Mouse (Mus musculus) embryonic facial prominence, embryonic 12.5 days (tissue): ENCODE data around the gene Enox1. TPM values are rescaled to one million over a fixed set of nuclear protein-coding genes. Genes with fewer than 3 reads are reported as not detected.

Source experiments
- ATAC-seq: fragments of 200-750 bp; cut with Nextera tagmentation; 2 replicates; pipeline ENCODE4 v1.8.0; 2017; ENCODE audit not compliant: insufficient number of reproducible peaks, insufficient read depth, low FRiP score, low TSS enrichment
- H3K27ac ChIP-seq: fragments of 300-500 bp; sonication (generic); 2 replicates; pipeline ENCODE4 v1.5.1; 2016; ENCODE audit warnings: mild to moderate bottlenecking
- H3K27me3 ChIP-seq: fragments of 300-500 bp; sonication (generic); 2 replicates; pipeline ENCODE4 v1.6.1; 2016; ENCODE audit warnings: mild to moderate bottlenecking, moderate library complexity
- H3K36me3 ChIP-seq: fragments of 300-500 bp; sonication (generic); 2 replicates; pipeline ENCODE4 v1.6.1; 2016; ENCODE audit warnings: mild to moderate bottlenecking
- H3K4me1 ChIP-seq: fragments of 300-500 bp; sonication (generic); 2 replicates; pipeline ENCODE4 v1.6.1; 2016
- H3K4me2 ChIP-seq: fragments of 300-500 bp; sonication (generic); replicated peaks from 2 replicates; pipeline ENCODE4 v1.6.1; 2016; ENCODE audit warnings: mild to moderate bottlenecking, moderate library complexity
- H3K4me3 ChIP-seq: fragments of 300-500 bp; sonication (generic); 2 replicates; pipeline ENCODE4 v1.5.1; 2016; ENCODE audit warnings: mild to moderate bottlenecking
- H3K9ac ChIP-seq: fragments of 300-500 bp; sonication (generic); 2 replicates; pipeline ENCODE4 v1.6.1; 2016; ENCODE audit warnings: mild to moderate bottlenecking, moderate library complexity
- H3K9me3 ChIP-seq: fragments of 300-500 bp; sonication (generic); 2 replicates; pipeline ENCODE4 v1.6.1; 2016; ENCODE audit warnings: mild to moderate bottlenecking, moderate library complexity
- WGBS: fragments of 180-500 bp; shearing (Covaris S2); methylation state at CpG from one replicate; pipeline ENCODE4 v1.1.7; 2016; 5-methylcytosine and 5-hydroxymethylcytosine counted together
- polyA plus RNA-seq: library from polyadenylated mRNA; unstranded; fragments of >200 nt; fragmentation: Nextera tagmentation; extraction: Ambion mirVana; gene quantifications from 2 replicates; pipeline ENCODE4 v1.2.1, GENCODE M21; 2016

Gene Enox1
- polyA plus RNA-seq, 1 experiment from 2014 or later: 20.0 TPM

DNA sequence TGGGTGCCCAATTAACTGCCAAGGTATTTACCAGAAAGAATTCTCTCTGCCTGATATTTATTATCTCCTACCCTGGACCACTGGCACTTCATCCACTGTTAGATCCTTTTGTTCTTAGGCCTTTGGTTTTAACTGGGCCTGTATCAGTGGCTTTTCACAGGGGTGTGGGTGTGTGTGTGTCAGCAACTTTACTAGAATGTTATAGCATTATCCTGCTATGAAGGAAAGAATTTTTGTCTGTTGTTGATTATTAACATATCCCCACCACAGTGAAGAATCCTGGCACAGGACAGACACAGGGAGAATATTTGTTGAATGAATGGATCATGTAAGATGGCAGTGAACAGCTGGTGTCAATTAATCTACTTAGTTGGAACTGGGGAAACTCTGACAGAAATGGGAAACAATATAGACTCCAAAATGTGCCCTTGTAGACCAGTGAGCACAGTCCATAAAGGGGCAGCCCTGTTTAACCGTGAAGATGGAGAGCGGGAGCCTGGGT, 40.9 kb downstream of the Enox1 start:
- no peak overlapping the region for H3K9ac ChIP-seq
- 47% methylated on average over 2 of the region's 2 CpGs for WGBS
- H3K4me2 ChIP-seq: no peak overlapping the region
- no peak overlapping the region for H3K4me3 ChIP-seq
- no peaks in the 10 kb centered on the region for H3K36me3 ChIP-seq
- no peak for ATAC-seq
- H3K9me3 ChIP-seq: no peaks in the 10 kb centered on the region
- H3K4me1 ChIP-seq: 0 out of 2 replicates have a peak, but pooled peaks cover 6% of the 10 kb centered on the region
- H3K27ac ChIP-seq: no peak overlapping the region; the same call in 1 of the 2 replicates
- H3K27me3 ChIP-seq: no peaks in the 10 kb centered on the region

DNA sequence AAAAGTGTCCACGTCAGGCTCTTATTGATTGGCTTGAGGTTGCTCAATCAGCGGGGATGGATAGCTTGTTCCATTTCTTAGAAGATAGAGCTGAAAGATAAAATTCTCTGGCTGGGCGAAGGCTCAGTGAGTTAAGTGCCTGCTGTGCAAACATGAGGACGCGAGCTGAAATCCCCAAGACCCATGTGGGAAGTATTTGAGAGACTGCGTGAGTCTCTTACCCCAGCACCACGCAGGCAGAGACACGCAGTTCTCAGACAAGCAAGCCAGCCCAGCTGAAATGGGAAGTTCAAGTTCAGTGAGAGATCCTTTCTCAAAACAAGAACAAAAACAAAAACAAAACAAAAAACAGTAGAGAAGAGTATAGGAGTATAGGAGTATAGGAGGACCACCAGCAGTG, 54.3 kb downstream of the Enox1 start:
- Histone ChIP-seq H3K4me1 (0 out of 2 replicates have a peak, but pooled peaks cover 3% of the 10 kb centered on the region), H3K27me3 (no peaks in the 10 kb centered on the region), H3K4me2 (no peak overlapping the region), H3K36me3 (no peaks in the 10 kb centered on the region), H3K9ac (no peak overlapping the region), H3K27ac (no peak overlapping the region), H3K9me3 (no peaks in the 10 kb centered on the region), H3K4me3 (no peak overlapping the region)
- ATAC-seq: no peak
- 77% methylated on average over 8 of the region's 8 CpGs for WGBS

DNA sequence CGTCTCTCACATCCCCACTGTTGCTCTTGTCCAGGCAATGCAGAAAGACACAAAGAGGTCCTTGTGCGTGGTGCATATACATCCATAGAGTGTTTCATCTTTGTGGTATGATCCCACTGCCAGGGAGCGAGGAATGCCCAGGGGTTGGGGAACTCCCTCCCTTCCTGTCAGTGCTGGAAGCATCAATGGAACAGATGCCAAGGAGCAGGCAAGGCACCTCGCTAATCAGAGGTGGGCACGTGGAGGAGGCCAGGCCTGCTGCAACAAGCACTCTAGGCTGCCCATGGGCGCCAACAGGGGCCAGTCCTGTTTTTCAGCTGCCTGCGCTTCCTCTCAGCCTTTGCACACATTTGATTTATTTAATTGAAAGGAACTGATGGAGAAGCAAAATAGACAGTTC, 56.6 kb downstream of the Enox1 start:
- no peak overlapping the region for H3K4me2 ChIP-seq
- no peak overlapping the region for H3K9ac ChIP-seq
- H3K27me3 ChIP-seq: no peaks in the 10 kb centered on the region
- no peak overlapping the region for H3K4me3 ChIP-seq
- no peaks in the 10 kb centered on the region for H3K9me3 ChIP-seq
- ATAC-seq: no peak
- H3K27ac ChIP-seq: no peak overlapping the region
- no peaks in the 10 kb centered on the region for H3K36me3 ChIP-seq
- 0 out of 2 replicates have a peak, but pooled peaks cover 3% of the 10 kb centered on the region for H3K4me1 ChIP-seq
- WGBS: 60% methylated on average over 7 of the region's 7 CpGs

DNA sequence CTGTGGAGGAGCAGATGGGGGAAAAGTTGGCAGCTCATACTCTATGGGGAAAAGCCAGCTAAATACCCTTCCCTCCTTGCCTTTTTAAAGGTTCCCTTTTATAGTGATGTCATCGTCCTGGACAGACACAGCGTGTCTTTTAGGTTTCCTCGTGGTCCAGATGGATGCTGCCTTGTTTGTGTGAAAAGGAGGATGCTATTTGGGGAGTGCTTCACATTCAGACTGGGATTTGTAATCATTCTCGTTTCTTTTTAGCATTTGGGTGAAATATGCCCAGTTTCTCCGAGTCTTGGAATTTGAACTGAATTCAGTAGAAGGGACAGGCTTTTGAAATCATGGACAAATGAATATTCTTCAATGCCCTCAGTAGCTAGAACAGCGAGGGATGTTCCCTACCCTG, 58.3 kb downstream of the Enox1 start:
- Histone ChIP-seq H3K4me3 (no peak overlapping the region), H3K27me3 (no peaks in the 10 kb centered on the region), H3K36me3 (no peaks in the 10 kb centered on the region), H3K27ac (no peak overlapping the region), H3K4me2 (no peak overlapping the region), H3K9ac (no peak overlapping the region), H3K4me1 (0 out of 2 replicates have a peak, but pooled peaks cover 3% of the 10 kb centered on the region), H3K9me3 (no peaks in the 10 kb centered on the region)
- ATAC-seq: no peak
- WGBS: 88% methylated on average over 6 of the region's 6 CpGs

DNA sequence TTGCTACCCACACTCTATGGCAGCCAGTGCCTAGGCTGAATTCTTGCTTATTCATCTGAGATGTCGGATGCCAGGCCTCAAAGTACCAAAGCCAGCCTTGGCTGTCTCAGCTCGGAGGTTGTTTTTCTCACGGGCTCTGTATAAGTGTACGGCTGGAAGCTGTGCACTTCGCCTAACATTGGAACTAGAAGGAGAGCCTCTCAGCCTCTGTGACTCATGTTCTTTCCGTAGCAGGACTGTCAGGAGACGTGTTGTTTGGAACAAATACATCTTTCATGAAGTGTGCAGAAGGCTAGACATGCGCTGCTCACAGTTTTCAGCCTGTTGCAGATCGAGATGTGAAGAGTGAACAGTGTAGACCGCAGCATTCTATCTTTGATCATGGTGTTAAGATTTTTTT, 68.8 kb downstream of the Enox1 start:
- no peak overlapping the region for H3K4me3 ChIP-seq
- no peak overlapping the region for H3K9ac ChIP-seq
- no peaks in the 10 kb centered on the region for H3K36me3 ChIP-seq
- H3K4me2 ChIP-seq: no peak overlapping the region
- no peak overlapping the region for H3K27ac ChIP-seq
- H3K27me3 ChIP-seq: no peaks in the 10 kb centered on the region
- H3K4me1 ChIP-seq: no peaks in the 10 kb centered on the region
- ATAC-seq: no peak
- WGBS: 92% methylated on average over 10 of the region's 10 CpGs
- no peaks in the 10 kb centered on the region for H3K9me3 ChIP-seq

DNA sequence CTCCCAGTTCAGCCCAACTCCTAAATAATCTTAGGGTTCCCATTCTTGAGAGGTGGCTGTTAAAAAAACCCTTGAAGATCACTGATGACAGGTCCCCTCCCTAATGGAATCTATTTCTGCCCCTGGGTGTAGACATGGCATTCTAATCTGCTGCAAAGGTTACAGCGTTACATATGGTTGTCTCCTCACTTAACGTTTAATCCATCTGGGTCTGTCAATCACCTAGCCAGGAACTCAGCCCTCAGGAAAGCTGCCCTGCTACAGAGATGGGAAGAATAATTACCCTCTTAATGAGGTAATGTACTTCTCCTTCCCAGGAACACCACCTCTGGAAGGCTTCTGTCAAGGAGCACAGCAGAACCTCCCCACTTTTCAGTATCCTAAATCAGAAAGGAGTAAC, 82.2 kb downstream of the Enox1 start:
- Histone ChIP-seq H3K27me3 (no peaks in the 10 kb centered on the region), H3K4me1 (peaks cover 4% of the 10 kb centered on the region; the same call in 1 of the 2 replicates), H3K36me3 (no peaks in the 10 kb centered on the region), H3K9ac (no peak overlapping the region), H3K27ac (no peak overlapping the region), H3K4me2 (no peak overlapping the region), H3K4me3 (no peak overlapping the region), H3K9me3 (no peaks in the 10 kb centered on the region)
- ATAC-seq: no peak
- 51% methylated on average over 2 of the region's 2 CpGs for WGBS

DNA sequence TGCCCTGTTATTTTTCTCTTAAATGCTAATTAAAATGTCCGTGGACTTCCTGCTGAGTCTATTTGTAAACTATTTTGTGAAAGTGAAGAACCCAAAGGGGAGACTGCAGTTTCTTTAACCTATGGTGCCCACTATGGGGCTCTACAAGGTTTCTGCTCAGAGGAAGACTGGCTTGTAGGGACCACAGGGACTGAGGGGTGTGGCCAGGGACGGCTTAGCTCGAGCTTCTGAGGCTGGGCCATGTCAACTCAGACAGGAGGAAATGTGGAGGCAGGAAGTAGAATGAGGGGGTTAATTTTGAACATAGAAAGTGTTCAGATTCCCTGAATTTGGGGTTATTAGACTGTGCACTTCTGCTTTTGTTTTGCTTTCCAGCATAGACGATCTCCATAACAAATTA, 82.8 kb downstream of the Enox1 start:
- H3K9ac ChIP-seq: no peak overlapping the region
- H3K4me1 ChIP-seq: peaks cover 4% of the 10 kb centered on the region; the same call in 1 of the 2 replicates
- H3K27ac ChIP-seq: no peak overlapping the region
- H3K27me3 ChIP-seq: no peaks in the 10 kb centered on the region
- H3K4me2 ChIP-seq: no peak overlapping the region
- no peak overlapping the region for H3K4me3 ChIP-seq
- no peak for ATAC-seq
- 33% methylated on average over 4 of the region's 4 CpGs for WGBS
- no peaks in the 10 kb centered on the region for H3K9me3 ChIP-seq
- H3K36me3 ChIP-seq: no peaks in the 10 kb centered on the region

DNA sequence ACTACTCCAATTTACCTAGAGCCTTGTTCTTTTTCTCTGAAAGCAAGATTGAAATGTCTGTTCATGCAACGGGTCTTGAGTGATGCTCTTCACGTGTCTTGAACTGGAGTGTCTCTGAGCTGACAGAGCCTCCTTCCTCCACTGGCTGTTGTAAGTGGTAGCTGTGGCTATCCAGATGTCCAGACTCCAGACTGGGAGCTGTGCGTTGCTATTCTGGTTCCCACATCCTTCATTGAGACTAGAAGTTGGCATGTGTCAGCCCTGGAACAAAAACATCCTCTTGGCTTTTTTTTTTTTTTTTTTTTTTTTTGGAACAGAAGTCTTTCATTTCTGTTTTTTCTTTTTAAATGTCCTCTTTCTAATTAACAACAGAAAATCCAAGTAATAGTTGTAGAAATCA, 90.4 kb downstream of the Enox1 start:
- no peaks in the 10 kb centered on the region for H3K9me3 ChIP-seq
- no peak overlapping the region for H3K9ac ChIP-seq
- 88% methylated on average over 3 of the region's 3 CpGs for WGBS
- no peak overlapping the region for H3K27ac ChIP-seq
- H3K27me3 ChIP-seq: no peaks in the 10 kb centered on the region
- no peak overlapping the region for H3K4me3 ChIP-seq
- H3K36me3 ChIP-seq: no peaks in the 10 kb centered on the region
- peaks cover 14% of the 10 kb centered on the region for H3K4me1 ChIP-seq
- no peak overlapping the region for H3K4me2 ChIP-seq
- no peak for ATAC-seq

DNA sequence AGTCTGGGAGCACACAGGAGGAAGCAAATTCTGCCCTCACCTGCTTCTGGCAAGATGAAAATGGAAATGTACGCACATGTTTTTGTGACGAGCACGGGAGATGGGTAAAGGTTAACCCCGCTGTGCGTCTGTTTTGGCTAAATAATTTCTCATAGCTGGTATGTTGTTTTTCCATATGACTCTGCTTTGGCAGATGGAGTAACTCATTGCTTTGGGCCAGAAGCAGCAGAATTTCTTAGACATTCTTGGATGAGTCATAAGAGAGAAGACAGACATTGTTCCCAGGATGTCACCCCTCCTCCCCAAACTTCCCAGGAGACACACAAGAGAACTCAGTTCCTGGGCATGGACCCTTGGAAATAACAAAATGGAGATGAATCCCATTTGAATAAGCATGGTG, 91.9 kb downstream of the Enox1 start:
- H3K4me3 ChIP-seq: no peak overlapping the region
- no peak for ATAC-seq
- no peaks in the 10 kb centered on the region for H3K27me3 ChIP-seq
- peaks cover 14% of the 10 kb centered on the region for H3K4me1 ChIP-seq
- H3K27ac ChIP-seq: no peak overlapping the region
- no peak overlapping the region for H3K9ac ChIP-seq
- H3K36me3 ChIP-seq: no peaks in the 10 kb centered on the region
- H3K4me2 ChIP-seq: no peak overlapping the region
- H3K9me3 ChIP-seq: no peaks in the 10 kb centered on the region
- 64% methylated on average over 5 of the region's 5 CpGs for WGBS

DNA sequence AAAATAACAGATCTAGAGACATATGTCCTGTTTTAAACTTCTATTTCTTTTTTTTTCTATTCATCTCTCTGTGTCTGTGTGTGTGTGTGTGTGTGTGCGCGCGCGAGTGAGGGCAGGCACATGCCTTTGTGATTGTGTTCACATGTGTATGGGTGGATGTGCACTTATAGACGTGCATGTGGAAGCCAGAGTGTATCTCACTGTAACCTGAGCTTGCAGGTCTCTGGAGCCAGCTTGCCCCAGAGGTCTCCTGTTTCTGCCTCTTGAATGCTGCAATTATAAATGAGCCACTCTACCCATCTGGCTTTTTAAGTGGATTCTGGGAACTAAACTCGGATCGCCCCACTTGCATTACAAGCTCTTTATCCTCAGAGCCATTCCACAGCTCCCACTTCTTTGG, 92.4 kb downstream of the Enox1 start:
- Histone ChIP-seq H3K4me2 (no peak overlapping the region), H3K27me3 (no peaks in the 10 kb centered on the region), H3K9ac (no peak overlapping the region), H3K4me3 (no peak overlapping the region), H3K9me3 (no peaks in the 10 kb centered on the region), H3K4me1 (peaks cover 14% of the 10 kb centered on the region), H3K27ac (0 out of 2 replicates have a peak overlapping the region, but pooled peaks have one; percentile 7), H3K36me3 (no peaks in the 10 kb centered on the region)
- peak; percentile 52; the same call in 1 of the 2 replicates for ATAC-seq
- 50% methylated on average over 7 of the region's 7 CpGs for WGBS

DNA sequence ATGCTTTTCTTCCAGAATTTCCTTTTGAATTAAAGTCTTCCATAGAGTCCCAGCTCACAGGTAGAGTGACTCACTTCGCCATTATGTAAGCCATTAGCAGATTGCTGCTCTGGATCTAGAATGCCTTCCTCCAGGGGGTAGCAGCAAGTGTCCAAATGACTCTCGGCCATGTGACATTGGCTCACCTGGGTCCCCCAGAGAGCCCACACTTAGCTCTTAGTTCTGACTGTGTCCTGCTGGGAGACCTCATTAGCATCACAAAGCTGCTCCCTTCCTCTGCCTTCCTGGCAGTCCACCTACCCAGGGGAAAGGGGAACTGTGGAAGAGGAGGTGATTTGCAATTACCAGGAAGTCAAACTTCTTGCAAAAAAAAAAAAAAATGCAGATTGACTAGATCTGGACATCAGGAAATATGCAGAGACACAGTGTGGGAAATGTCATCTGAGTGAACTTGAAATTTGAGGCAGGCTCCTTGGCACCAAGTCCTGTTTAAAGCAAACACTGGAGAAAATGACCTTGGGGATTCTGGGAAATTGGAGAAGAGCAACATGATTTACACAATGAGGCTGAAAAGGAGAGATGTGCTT, 94.2 kb downstream of the Enox1 start:
- H3K4me1 ChIP-seq: peaks cover 17% of the 10 kb centered on the region
- no peaks in the 10 kb centered on the region for H3K9me3 ChIP-seq

DNA sequence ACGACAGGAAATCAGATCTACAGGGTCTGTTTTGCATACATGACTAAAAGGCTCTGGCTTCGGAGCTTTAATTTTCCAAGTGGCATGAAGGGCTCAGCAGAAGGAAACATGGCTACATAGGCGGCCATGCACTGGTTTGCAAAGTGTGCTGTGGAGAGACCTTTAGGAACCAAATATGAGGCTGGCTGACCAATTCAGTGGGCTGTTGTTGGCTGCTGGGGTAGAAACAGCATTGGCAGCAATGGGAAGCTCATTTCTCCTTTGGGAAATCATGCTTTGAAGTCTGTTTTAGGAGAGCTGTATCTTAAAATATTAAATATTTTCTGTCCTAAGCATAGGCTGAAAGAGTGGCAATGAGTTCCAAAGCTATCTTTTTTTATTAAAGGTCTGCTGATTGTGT, 98.6 kb downstream of the Enox1 start:
- Histone ChIP-seq H3K9me3 (no peaks in the 10 kb centered on the region), H3K27ac (no peak overlapping the region), H3K4me2 (no peak overlapping the region), H3K4me3 (no peak overlapping the region), H3K36me3 (no peaks in the 10 kb centered on the region), H3K27me3 (no peaks in the 10 kb centered on the region), H3K9ac (no peak overlapping the region), H3K4me1 (peaks cover 6% of the 10 kb centered on the region; the same call in 1 of the 2 replicates)
- 47% methylated on average over 3 of the region's 3 CpGs for WGBS
- no peak for ATAC-seq

More for the DNA sequence above, 94.2 kb downstream of the Enox1 start:
- Histone ChIP-seq H3K27me3 (no peaks in the 10 kb centered on the region), H3K9ac (no peak overlapping the region), H3K36me3 (no peaks in the 10 kb centered on the region), H3K27ac (no peak overlapping the region), H3K4me3 (no peak overlapping the region), H3K4me2 (no peak overlapping the region)
- no peak for ATAC-seq
- 47% methylated on average over 2 of the region's 2 CpGs for WGBS
